Mouse (Mus musculus) testis, adult 2 months (tissue): ENCODE results near the gene Chchd6. TPM values are rescaled to one million over a fixed set of nuclear protein-coding genes. Genes with fewer than 3 reads are reported as not detected.

Experiments
- H3K27ac ChIP-seq: fragments of 200-500 bp; 2 replicates; pipeline ENCODE4 v1.5.1; 2012; ENCODE audit warnings: low read depth, low read length; ENCODE audit not compliant: control insufficient read depth, insufficient read depth
- H3K27me3 ChIP-seq: fragments of 200-500 bp; 2 replicates; pipeline ENCODE4 v1.6.1; 2012; ENCODE audit warnings: mild to moderate bottlenecking, low read length, moderate library complexity; ENCODE audit not compliant: control insufficient read depth, insufficient read depth
- H3K36me3 ChIP-seq: fragments of 200-500 bp; 2 replicates; pipeline ENCODE4 v1.6.1; 2012; ENCODE audit warnings: mild to moderate bottlenecking, low read length; ENCODE audit not compliant: control insufficient read depth, insufficient read depth
- H3K4me1 ChIP-seq: fragments of 200-500 bp; 2 replicates; pipeline ENCODE4 v1.6.1; 2012; ENCODE audit warnings: low read length; ENCODE audit not compliant: control insufficient read depth, insufficient read depth
- H3K4me3 ChIP-seq: fragments of 200-500 bp; 2 replicates; pipeline ENCODE4 v1.5.1; 2012; ENCODE audit warnings: low read depth, mild to moderate bottlenecking, low read length, moderate library complexity, mixed read lengths; ENCODE audit not compliant: control insufficient read depth
- CTCF ChIP-seq: fragments of 200-500 bp; IDR thresholded peaks from 2 replicates; pipeline ENCODE4 v1.5.1; 2012; ENCODE audit warnings: low read depth, mild to moderate bottlenecking, inconsistent platforms, low read length, moderate library complexity; ENCODE audit not compliant: control insufficient read depth, insufficient read depth, insufficient replicate concordance
- POLR2A ChIP-seq: fragments of 200-500 bp; IDR thresholded peaks from 2 replicates; pipeline ENCODE4 v1.6.1; 2012; ENCODE audit warnings: low read depth, mild to moderate bottlenecking, inconsistent platforms, low read length, moderate library complexity; ENCODE audit not compliant: control insufficient read depth
- polyA plus RNA-seq: library from polyadenylated mRNA; depleted of rRNA; stranded (reverse); fragments of >200 nt; gene quantifications from 2 replicates; pipeline ENCODE4 v1.2.3, GENCODE M21; 2012

Chchd6 gene
- polyA plus RNA-seq, 1 experiment, result 783 TPM

DNA sequence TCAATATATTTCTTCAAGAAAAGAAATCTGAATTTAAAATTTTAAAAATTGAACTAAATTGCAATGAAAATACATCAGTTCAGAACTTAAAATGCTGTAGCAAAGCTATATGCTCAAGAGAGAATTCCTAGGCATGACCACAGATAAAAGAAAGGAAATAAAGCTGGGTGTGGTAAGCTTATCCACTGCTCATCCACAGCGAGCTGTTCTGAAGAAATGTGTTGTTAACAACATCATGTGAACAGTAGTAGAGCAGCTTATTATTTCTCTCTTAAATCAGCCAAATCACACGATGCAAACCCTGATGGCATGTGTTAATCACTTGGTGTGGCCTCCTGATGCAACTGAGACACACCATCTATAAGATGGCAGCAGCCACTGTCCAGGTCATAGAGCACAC lies 180.4 kb downstream of the Chchd6 start:
- Histone ChIP-seq H3K27me3 (no peaks in the 10 kb centered on the region), H3K36me3 (no peaks in the 10 kb centered on the region), H3K4me1 (no peaks in the 10 kb centered on the region; the same call in 1 of the 2 replicates), H3K27ac (no peak overlapping the region), H3K4me3 (no peak overlapping the region)
- TF ChIP-seq CTCF, result no peak

DNA sequence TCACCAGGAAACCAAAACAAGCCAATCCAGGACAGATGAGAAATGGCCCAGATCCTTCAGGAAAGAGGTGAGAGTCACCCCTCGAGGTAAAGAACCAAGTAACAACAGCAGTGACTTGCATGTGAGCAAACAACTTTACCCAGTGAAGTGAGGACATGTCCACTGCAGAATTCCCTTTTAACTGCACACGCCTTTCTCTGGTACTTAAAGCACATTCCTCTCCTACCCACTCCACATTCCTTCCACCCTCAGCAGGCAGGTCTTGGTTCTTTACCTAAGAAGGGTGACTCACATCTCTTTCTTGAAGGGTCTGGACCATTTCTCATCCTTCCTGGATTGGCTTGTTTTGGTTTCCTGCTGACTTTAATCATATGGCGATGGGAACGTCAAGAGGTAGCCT lies 181.3 kb downstream of the Chchd6 start:
- Histone ChIP-seq H3K4me1 (no peaks in the 10 kb centered on the region; the same call in 1 of the 2 replicates), H3K27me3 (no peaks in the 10 kb centered on the region), H3K27ac (no peak overlapping the region), H3K4me3 (no peak overlapping the region), H3K36me3 (no peaks in the 10 kb centered on the region)
- TF ChIP-seq CTCF, result no peak
- no peak for TF ChIP-seq POLR2A

GRCm38 (mm10) chr6:89413481-89413884 lies 182.0 kb downstream of the Chchd6 start:
- no peak overlapping the region for H3K4me3 ChIP-seq
- H3K4me1 ChIP-seq, result no peaks in the 10 kb centered on the region; the same call in 1 of the 2 replicates
- no peak overlapping the region for H3K27ac ChIP-seq

DNA sequence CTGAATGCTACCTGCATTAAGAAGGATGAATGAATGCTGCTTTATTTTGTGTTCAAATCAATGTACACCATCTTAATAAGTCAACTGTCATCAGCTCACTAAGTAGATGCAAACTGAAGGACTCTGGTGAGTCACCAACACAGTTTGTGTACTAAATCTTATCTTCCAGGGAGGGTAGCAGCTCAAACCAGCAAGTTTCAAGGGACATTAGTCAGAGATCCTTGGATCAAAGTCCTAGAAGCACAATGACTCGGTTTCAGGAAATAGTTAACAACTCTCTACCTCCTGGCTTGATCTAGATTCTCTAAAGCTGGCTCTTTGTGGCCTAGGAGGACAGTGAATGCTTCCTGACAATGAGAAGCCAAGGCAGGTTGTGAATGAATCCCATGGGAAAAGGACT lies 182.9 kb downstream of the Chchd6 start:
- TF ChIP-seq CTCF (no peak), POLR2A (no peak)
- Histone ChIP-seq H3K36me3 (no peaks in the 10 kb centered on the region), H3K4me1 (no peaks in the 10 kb centered on the region; the same call in 1 of the 2 replicates), H3K27ac (no peak overlapping the region), H3K27me3 (no peaks in the 10 kb centered on the region), H3K4me3 (no peak overlapping the region)

More at GRCm38 (mm10) chr6:89413481-89413884, 182.0 kb downstream of the Chchd6 start:
- no peak for TF ChIP-seq POLR2A
- no peak for TF ChIP-seq CTCF
- H3K27me3 ChIP-seq, result no peaks in the 10 kb centered on the region
- H3K36me3 ChIP-seq, result no peaks in the 10 kb centered on the region

- TF ChIP-seq CTCF (no peak), POLR2A (no peak)
- H3K4me3 ChIP-seq, result no peak overlapping the region
- peaks cover 2% of the 10 kb centered on the region; the same call in 1 of the 2 replicates for H3K4me1 ChIP-seq
Observed at GRCm38 (mm10) chr6:89409041-89409440, 186.4 kb downstream of the Chchd6 start.

GRCm38 (mm10) chr6:89408259-89408658 lies 187.2 kb downstream of the Chchd6 start:
- no peak overlapping the region for H3K4me3 ChIP-seq
- no peaks in the 10 kb centered on the region for H3K27me3 ChIP-seq
- H3K36me3 ChIP-seq, result no peaks in the 10 kb centered on the region
- peaks cover 2% of the 10 kb centered on the region; the same call in 1 of the 2 replicates for H3K4me1 ChIP-seq
- TF ChIP-seq CTCF, result no peak
- no peak for TF ChIP-seq POLR2A
- H3K27ac ChIP-seq, result no peak overlapping the region

More at GRCm38 (mm10) chr6:89409041-89409440, 186.4 kb downstream of the Chchd6 start:
- Histone ChIP-seq H3K27ac (no peak overlapping the region), H3K27me3 (no peaks in the 10 kb centered on the region), H3K36me3 (no peaks in the 10 kb centered on the region)

DNA sequence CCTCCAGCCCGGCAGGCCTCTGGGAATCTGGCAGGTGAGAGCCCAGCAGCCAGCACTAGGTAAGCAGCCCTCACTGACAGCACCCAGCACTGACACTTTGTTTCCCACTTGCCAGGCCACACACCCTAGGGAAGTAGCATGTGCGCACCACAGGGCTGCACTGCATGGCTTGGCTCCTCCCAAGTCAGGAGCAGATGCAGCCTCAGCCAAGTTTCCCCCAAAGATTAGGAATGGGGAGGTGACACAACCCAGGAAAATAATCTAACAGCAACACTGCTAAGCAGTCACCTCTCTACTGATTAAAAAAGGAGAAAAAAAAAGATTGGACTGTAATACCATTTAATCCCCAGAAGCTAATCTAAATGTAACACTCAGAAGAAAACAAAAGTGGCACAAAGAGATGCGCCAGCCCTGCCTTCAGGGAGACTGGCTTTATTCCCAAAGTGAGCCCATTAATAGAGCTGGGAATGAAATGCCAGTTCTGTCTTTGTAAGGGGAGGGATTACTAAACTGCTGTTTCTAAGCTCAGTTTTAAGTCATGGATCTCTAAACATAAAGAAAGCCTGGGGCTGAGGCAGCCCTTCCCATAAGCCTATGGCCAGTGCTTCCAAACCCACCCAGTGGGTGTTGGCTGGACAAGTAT lies 188.1 kb downstream of the Chchd6 start:
- no peak overlapping the region for H3K4me3 ChIP-seq
- H3K36me3 ChIP-seq, result no peaks in the 10 kb centered on the region
- no peak overlapping the region for H3K27ac ChIP-seq
- no peak for TF ChIP-seq CTCF
- TF ChIP-seq POLR2A, result no peak
- H3K27me3 ChIP-seq, result no peaks in the 10 kb centered on the region
- peaks cover 2% of the 10 kb centered on the region; the same call in 1 of the 2 replicates for H3K4me1 ChIP-seq
